Mouse (Mus musculus) skeletal muscle tissue, postnatal 0 days (tissue): Measurements from ENCODE around the gene Mrpl51. TPM values are rescaled to one million over a fixed set of nuclear protein-coding genes. Genes with fewer than 3 reads are reported as not detected.

ENCODE experiments used
- microRNA-seq, 2 experiments: library from miRNA; unstranded; fragments of <30 nt; microRNA quantifications; one replicate each; pipeline ENCODE4; 2016
- polyA plus RNA-seq: library from polyadenylated mRNA; unstranded; fragments of >200 nt; fragmentation: Nextera tagmentation; extraction: Ambion mirVana; gene quantifications from 2 replicates; pipeline ENCODE4 v1.2.1, GENCODE M21; 2015

Mrpl51 gene
- 437 and 459 TPM in 2 replicates for polyA plus RNA-seq

DNA sequence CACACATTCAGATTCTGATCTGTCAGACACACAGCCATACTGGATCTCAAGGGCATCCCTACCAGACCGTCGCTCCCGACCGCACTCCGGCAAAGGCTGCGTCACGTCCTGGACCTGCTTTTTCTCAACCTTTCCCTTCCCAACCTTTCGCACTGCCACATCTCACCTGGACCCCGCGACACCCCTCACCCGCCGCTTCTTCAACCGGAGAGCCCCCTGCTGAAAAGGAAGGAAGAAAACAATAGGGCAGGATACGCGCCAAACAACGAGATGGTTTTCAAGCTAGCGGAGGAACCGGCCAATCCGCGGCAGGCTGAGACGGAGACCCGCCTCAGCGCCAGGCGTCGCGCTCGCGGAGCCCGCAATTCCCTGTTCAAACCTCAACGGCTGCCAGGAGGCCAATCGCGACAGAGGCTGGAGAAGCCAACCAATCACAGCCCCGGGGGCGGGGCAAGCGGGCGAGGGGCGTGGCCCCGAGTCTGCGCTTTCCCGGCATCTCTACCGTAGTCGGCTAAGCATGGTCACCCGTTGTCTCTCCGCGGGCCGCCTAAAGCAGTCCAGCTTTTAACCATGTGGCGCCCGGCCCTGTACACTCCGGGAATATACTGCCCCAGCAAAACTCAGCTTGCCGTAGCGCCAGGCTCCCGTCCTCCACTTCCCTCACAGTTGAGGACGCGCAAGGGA lies at the start of gene Mrpl51, which contains the start of gene Ncapd2:
TSS of gene Mrpl51 (plus strand) at position 470 of the 684 bp plus-strand sequence.
TSS of gene Ncapd2 (minus strand) at position 370 of the 684 bp plus-strand sequence.

GRCm38 (mm10) chr6:125145001-125145400 lies 46.6 kb upstream of the Mrpl51 start, which contains the start of gene Iffo1:
TSS of gene Iffo1 (plus strand) at chr6:125145241.

GRCm38 (mm10) chr6:125166051-125166751 lies 25.4 kb upstream of the Mrpl51 start, which contains the start of gene Gapdh:
TSS of gene Gapdh (minus strand) at chr6:125166467.

GRCm38 (mm10) chr6:125215148-125215954 lies 23.8 kb downstream of the Mrpl51 start, which contains the start of gene Vamp1:
TSS of gene Vamp1 (plus strand) at chr6:125215551.

GRCm38 (mm10) chr6:125231117-125232044 lies 39.8 kb downstream of the Mrpl51 start, which contains the start of gene Tapbpl:
TSS of gene Tapbpl (minus strand) at chr6:125231860.

GRCm38 (mm10) chr6:125236782-125237181 lies 45.2 kb downstream of the Mrpl51 start, which contains the start of gene Cd27:
TSS of gene Cd27 (minus strand) at chr6:125237010.

Small RNA genes lying within 50 kb of the gene (microRNA-seq; reads per million reads assigned to microRNA genes)
- gene Mir3098 (0.21 to 0.81 reads per million in 2 experiments), gene Mir8113 (0 reads per million in 2 experiments)

Other genes with a start within 250 kb of the Mrpl51 start
- gene Cops7a, start 226.3 kb upstream of the Mrpl51 start, polyA plus RNA-seq, result 106 and 117 TPM in 2 replicates
- gene Pianp, start 195.1 kb upstream of the Mrpl51 start, polyA plus RNA-seq, result 0.21 and 0.58 TPM in 2 replicates
- 5.5 and 7.5 TPM in 2 replicates for gene Zfp384, start 182.7 kb upstream of the Mrpl51 start, polyA plus RNA-seq
- gene Ing4, start 152.0 kb upstream of the Mrpl51 start, polyA plus RNA-seq, result 56.2 and 64.5 TPM in 2 replicates
- gene Acrbp, start 142.1 kb upstream of the Mrpl51 start, polyA plus RNA-seq, result 2.7 and 3.3 TPM in 2 replicates
- 0.23 and 0.78 TPM in 2 replicates for gene Lpar5, start 123.9 kb upstream of the Mrpl51 start, polyA plus RNA-seq
- gene Chd4, start 95.8 kb upstream of the Mrpl51 start, polyA plus RNA-seq, result 37.2 and 42.4 TPM in 2 replicates
- gene Nop2, start 59.9 kb upstream of the Mrpl51 start, polyA plus RNA-seq, result 28.0 and 28.3 TPM in 2 replicates
- 79.7 and 90.1 TPM in 2 replicates for gene Iffo1, start 46.6 kb upstream of the Mrpl51 start, polyA plus RNA-seq
- gene Gapdh, start 25.3 kb upstream of the Mrpl51 start, polyA plus RNA-seq, result 6,738 and 7,144 TPM in 2 replicates
- 23.9 and 24.4 TPM in 2 replicates for gene Ncapd2, start 100 bp upstream of the Mrpl51 start, polyA plus RNA-seq
- gene Vamp1, start 23.8 kb downstream of the Mrpl51 start, polyA plus RNA-seq, result 4.6 and 5.5 TPM in 2 replicates
- gene Tapbpl, start 40.1 kb downstream of the Mrpl51 start, polyA plus RNA-seq, result 3.9 and 5.1 TPM in 2 replicates
- gene Cd27, start 45.2 kb downstream of the Mrpl51 start, polyA plus RNA-seq, result 3.2 and 5.3 TPM in 2 replicates
- gene Tuba3a, start 94.2 kb downstream of the Mrpl51 start, polyA plus RNA-seq, result not detected in 2 replicates
- gene Ltbr, start 122.1 kb downstream of the Mrpl51 start, polyA plus RNA-seq, result 32.5 and 39.7 TPM in 2 replicates
- 0.17 and 0.40 TPM in 2 replicates for gene Scnn1a, start 128.9 kb downstream of the Mrpl51 start, polyA plus RNA-seq
- gene Tnfrsf1a, start 157.6 kb downstream of the Mrpl51 start, polyA plus RNA-seq, result 32.6 and 49.5 TPM in 2 replicates
- gene Plekhg6, start 189.0 kb downstream of the Mrpl51 start, polyA plus RNA-seq, result 0.13 TPM in 2 replicates